Mouse (Mus musculus) gastrocnemius, postnatal 10 days (tissue): Measurements from ENCODE around the gene Gpx2. TPM values are rescaled to one million over a fixed set of nuclear protein-coding genes. Genes with fewer than 3 reads are reported as not detected.

ENCODE experiments used
- DNase-seq: peaks from one replicate; pipeline ENCODE4 v3.0.0; 2021; ENCODE audit warnings: mixed read lengths
- long read RNA-seq, 2 experiments: library from polyadenylated mRNA; stranded (forward); transcript quantifications; one replicate each; pipeline ENCODE4 v2.0.0; 2021
- total RNA-seq, 2 experiments: library from RNA; stranded (reverse); gene quantifications; 2 replicates each; pipeline ENCODE4 v1.2.3; 2021

The Gpx2 gene
- not detected for total RNA-seq
- long read RNA-seq, experiment 1, result 0 reads
- long read RNA-seq, experiment 2, result 0 reads

DNA sequence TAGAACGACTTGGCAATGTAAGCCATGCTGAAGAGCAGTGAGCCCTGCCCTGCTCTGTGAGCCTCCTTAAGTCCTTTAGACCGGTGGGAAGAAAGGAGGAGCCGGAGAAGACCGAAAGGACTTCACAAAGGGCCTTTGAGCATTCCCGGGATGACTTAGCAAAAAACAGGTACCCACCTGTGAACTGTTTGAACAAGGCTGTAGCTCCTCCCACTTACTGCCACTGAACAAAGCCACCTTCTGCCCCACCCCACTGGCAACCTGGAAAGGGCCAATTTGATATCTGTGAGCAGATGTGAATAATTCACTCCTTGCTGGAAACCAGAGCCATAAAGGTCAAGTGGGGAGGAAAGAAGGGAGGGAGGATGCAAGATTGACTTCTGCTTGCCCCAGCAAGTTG, at the start of gene Gpx2:
Gene Gpx2 (minus strand): TSS at position 205 of the 400 bp plus-strand sequence.
- no peak for DNase-seq

DNA sequence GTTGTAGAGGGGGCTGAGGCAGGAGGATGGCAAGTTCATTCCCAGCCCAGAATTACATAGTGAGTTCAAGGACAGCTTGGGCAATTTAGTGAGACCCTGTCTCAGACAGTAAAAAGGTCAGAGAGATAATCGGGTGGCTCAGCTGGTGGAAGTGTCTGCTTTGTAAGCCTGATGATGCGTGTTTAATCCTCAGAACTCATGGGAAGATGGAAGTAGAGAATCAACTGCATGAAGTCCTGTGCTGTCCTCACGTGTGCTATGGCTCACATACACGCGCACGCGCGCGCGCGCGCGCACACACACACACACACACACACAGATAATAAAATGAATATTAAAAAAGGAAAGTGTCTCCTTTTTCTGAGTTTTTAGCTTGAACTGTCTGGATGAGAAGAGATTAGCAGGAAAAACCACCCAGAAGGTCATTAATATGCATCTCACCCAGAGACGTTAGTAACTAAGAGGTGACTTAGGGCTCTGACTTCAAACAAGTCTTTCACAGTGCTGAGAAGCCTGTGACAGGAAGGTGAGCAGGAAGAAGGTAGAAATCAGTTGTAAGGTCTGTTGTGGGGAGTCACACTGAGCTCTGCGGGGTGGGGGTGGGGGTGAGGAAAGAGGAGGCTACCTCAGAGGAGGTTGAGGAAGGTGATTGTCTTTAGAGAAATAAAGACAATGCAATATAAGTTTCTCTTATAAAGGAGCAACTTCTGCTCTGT, 49.1 kb upstream of the Gpx2 start:
- DNase-seq, result no peak

DNA sequence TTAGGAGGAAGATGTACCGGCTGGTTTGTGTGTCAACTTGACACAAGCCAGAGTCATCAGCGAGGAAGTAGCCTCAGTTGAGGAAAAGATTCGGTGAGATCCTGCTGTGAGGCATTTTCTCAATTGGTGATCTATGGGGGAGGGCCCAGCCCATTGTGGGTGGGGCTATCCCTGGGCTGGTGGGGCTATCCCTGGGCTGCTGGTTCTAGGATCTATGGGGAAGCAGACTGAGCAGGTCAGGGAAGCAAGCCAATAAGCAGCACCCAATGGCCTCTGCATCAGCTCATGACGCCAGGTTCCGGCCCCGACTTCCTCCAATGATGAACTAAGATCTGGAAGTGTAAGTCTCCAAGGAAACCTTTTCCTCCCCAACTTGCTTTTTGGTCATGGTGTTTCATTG, 44.7 kb upstream of the Gpx2 start:
- no peak for DNase-seq

GRCm38 (mm10) chr12:76839298-76839697, 43.9 kb upstream of the Gpx2 start:
- DNase-seq, result no peak

GRCm38 (mm10) chr12:76837844-76838650, 42.7 kb upstream of the Gpx2 start:
- DNase-seq, result no peak

- peak; percentile 99 for DNase-seq
These were observed 41.9 kb upstream of the Gpx2 start for GRCm38 (mm10) chr12:76837101-76837843.

DNA sequence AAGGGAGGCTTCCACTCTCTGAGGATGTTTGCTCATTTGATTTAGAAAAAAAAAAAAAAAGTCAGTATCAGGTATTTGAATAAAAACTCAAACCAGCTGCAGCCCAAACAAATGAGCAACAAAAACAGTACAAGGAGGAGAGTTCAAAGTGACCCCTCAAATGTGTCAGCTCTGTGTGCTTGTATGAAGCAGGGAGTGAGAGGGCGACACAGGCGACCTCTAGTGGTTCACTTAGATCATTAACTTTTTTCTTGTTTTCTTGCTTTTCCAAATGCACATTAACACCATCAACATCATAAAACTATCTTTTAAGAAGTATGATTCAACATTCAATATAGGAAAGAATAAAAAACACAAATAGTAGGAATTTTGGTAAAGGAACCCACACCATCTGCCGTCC, 37.4 kb upstream of the Gpx2 start:
- DNase-seq, result no peak

DNA sequence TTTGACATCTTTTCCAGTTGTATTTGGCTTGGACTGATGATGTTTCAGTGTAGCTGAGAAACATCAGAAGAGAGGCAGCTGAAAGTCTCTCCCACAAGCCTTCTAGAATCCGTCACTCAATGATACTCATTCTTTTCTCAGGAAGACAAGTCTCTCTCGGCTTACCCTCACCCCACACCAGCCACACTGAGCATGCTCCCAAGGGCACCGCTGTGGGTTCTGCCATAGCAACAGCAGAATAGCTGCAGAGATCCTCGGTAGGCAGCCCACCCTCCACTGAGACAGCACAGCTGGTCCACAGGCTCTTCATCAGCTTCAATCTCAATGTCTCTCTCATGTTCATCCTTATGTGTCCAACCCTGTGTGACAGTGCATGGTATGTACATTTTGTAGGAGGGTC, 29.9 kb upstream of the Gpx2 start:
- DNase-seq, result no peak

DNA sequence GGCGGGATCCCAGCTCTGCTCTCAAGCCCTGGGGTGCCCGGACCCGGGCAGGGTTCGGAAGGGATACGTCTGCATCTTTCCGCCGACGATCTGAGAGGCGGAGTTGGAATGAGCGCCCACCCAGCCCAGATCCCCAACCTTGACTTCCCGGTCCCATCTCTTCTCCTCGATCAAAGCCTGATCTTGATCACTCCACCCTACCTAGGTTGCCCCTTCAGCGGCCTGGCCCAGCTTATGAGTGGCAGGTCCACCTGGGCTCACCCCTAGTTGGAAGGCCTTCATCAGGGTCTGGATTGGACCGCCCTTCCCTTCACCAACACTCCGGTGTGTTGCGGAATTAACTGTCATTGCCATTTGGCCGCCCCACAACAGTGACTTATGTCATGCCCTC, 27.3 kb upstream of the Gpx2 start, which contains the start of gene Rab15:
Gene Rab15 (minus strand): TSS at position 258 of the 391 bp plus-strand sequence.
- peak; percentile 20 for DNase-seq

GRCm38 (mm10) chr12:76822002-76822650, 26.8 kb upstream of the Gpx2 start:
- peak; percentile 47 for DNase-seq

- no peak for DNase-seq
These were observed 25.3 kb upstream of the Gpx2 start for GRCm38 (mm10) chr12:76820615-76821014.

DNA sequence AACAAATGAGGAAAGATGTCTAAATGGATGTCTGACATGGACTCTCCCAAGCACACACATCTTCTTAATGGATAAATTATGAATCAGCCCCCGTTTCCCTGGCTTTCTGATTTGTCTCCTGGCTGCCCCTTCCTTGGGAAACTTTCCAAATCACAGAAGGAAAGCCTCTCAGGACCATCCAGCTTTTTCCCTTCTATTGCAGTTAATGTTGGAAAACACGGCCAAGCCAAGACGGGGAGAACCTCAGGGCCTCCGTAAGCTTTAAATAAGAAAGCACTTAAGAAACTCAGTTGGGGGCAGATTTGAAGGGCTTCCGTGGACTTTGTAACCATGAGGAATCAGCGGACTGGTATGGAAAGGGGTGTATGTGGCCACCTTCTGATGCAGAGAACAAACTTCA, 24.5 kb upstream of the Gpx2 start:
- no peak for DNase-seq

GRCm38 (mm10) chr12:76818908-76819307, 23.6 kb upstream of the Gpx2 start:
- no peak for DNase-seq

GRCm38 (mm10) chr12:76818120-76818519, 22.8 kb upstream of the Gpx2 start:
- DNase-seq, result no peak

DNA sequence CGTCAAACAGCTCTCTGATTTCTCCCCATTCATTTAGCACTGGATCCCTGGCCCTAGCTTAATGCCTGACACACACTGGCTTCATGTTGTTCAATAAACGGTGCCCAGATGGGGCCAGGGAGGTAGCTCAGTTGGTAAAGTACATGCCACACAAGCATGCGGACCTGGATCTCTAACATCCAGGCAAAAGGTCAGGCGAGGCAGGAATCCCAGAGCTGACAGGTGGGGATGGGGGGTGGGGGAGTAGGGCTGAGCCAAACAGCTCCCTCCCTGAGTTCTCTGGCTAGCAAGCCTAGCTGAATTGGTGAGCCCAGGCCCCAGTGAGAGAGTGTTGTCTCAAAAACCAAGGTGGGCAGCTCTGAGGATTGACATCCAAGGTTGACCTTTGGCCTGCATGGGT, 21.8 kb upstream of the Gpx2 start:
- no peak for DNase-seq

- DNase-seq, result no peak
These were observed 21.4 kb upstream of the Gpx2 start for GRCm38 (mm10) chr12:76816720-76817119.

DNA sequence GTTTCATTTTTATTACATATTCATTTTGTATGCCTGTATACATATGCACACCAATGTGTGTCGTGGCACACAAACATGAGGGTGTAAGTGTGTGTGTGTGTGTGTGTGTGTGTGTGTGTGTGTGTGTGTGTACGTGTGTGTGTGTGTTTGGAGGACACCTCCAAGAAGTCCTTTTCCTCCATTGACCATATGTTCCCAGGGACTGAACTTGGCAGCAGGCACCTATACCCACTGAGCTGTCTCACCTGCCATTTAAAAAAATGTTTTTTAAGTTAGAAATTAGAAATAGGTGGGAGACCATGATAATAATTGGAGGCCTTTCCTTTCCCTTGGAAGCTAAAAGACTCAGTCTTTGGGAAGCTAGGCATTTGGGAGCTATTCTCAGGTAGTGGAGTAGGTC, 18.8 kb upstream of the Gpx2 start:
- DNase-seq, result no peak

GRCm38 (mm10) chr12:76813543-76813942, 18.2 kb upstream of the Gpx2 start:
- DNase-seq, result no peak

DNA sequence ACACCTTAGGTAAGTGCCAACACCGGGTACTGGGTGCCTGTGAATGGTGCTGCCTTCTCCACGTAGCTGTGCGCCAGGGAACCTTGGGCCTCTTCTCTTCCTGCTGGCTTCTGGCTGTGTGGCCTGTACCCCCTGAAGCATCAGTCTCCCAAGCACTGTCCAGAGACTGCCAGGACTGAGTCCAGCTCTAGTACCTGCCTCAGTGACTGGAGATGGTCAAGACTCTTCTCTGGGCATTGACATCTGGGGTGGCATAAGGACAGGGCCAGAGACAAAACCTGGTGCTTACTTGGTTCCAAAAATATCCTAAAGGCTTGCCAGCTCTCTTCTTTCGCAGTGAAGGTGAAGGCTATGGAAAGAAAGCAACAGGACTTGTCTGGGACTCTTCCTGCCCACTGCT, 15.7 kb upstream of the Gpx2 start:
- DNase-seq, result no peak

GRCm38 (mm10) chr12:76810491-76810890, 15.1 kb upstream of the Gpx2 start:
- no peak for DNase-seq

- no peak for DNase-seq
These were observed 12.4 kb upstream of the Gpx2 start for GRCm38 (mm10) chr12:76807796-76808195.

- DNase-seq, result no peak
These were observed 9.9 kb upstream of the Gpx2 start for GRCm38 (mm10) chr12:76805056-76805811.
